Mouse (Mus musculus) neural tube, embryonic 13.5 days (tissue): ENCODE data around the gene Cit. TPM values are rescaled to one million over a fixed set of nuclear protein-coding genes. Genes with fewer than 3 reads are reported as not detected.

ENCODE experiments used
- ATAC-seq: fragments of 200-750 bp; cut with Nextera tagmentation; 2 replicates; pipeline ENCODE4 v1.8.0; 2017; ENCODE audit warnings: low read depth, mild to moderate bottlenecking, moderate TSS enrichment, moderate library complexity
- H3K27ac ChIP-seq: fragments of 300-500 bp; sonication (generic); replicated peaks from 2 replicates; pipeline ENCODE4 v1.5.1; 2015; ENCODE audit warnings: moderate library complexity, mild to moderate bottlenecking, inconsistent platforms
- H3K27me3 ChIP-seq: fragments of 300-500 bp; sonication (generic); 2 replicates; pipeline ENCODE4 v1.6.1; 2015; ENCODE audit warnings: mild to moderate bottlenecking, inconsistent platforms
- H3K36me3 ChIP-seq: fragments of 300-500 bp; sonication (generic); 2 replicates; pipeline ENCODE4 v1.6.1; 2015; ENCODE audit warnings: mild to moderate bottlenecking, inconsistent platforms
- H3K4me1 ChIP-seq: fragments of 300-500 bp; sonication (generic); replicated peaks from 2 replicates; pipeline ENCODE4 v1.6.1; 2015; ENCODE audit warnings: inconsistent platforms
- H3K4me2 ChIP-seq: fragments of 300-500 bp; sonication (generic); 2 replicates; pipeline ENCODE4 v1.6.1; 2015; ENCODE audit warnings: inconsistent platforms, mild to moderate bottlenecking, moderate library complexity
- H3K4me3 ChIP-seq: fragments of 300-500 bp; sonication (generic); 2 replicates; pipeline ENCODE4 v1.5.1; 2015; ENCODE audit warnings: mild to moderate bottlenecking, inconsistent platforms
- H3K9ac ChIP-seq: fragments of 300-500 bp; sonication (generic); 2 replicates; pipeline ENCODE4 v1.6.1; 2015; ENCODE audit warnings: moderate library complexity, mild to moderate bottlenecking, inconsistent platforms
- H3K9me3 ChIP-seq: fragments of 300-500 bp; sonication (generic); 2 replicates; pipeline ENCODE4 v1.6.1; 2016; ENCODE audit warnings: inconsistent platforms
- WGBS: fragments of 180-500 bp; shearing (Covaris S2); methylation state at CpG from one replicate; pipeline ENCODE4 v1.1.7; 2015; 5-methylcytosine and 5-hydroxymethylcytosine counted together
- polyA plus RNA-seq: library from polyadenylated mRNA; unstranded; fragments of >200 nt; fragmentation: Nextera tagmentation; extraction: Ambion mirVana; gene quantifications from 2 replicates; pipeline ENCODE4 v1.2.1, GENCODE M21; 2015

The Cit gene
- polyA plus RNA-seq, 1 experiment from 2014 or later: 16.6 TPM

DNA sequence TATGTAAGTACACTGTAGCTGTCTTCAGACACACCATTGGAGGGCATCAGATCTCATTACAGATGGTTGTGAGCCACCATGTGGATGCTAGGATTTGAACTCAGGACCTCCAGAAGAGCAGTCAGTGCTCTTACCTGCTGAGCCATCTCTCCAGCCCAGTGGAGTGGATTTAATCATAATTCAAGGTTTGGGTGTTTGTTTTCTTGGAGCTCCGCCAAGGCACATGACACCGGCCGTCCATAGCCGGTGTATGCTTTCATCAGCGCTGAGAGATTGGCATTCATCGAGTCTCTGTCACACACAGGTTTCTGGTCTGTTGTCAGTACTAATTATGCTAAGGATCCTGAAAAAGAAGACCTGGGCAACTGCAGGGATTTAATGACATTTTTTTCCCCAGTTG lies 7.0 kb upstream of the Cit start:
- no peak for ATAC-seq

GRCm38 (mm10) chr5:115840453-115840852 lies 4.6 kb upstream of the Cit start:
- Histone ChIP-seq H3K36me3 (no peaks in the 10 kb centered on the region), H3K4me2 (no peak overlapping the region), H3K27ac (no peak overlapping the region), H3K4me3 (no peak overlapping the region), H3K9me3 (no peaks in the 10 kb centered on the region), H3K4me1 (peaks cover 11% of the 10 kb centered on the region), H3K27me3 (no peaks in the 10 kb centered on the region), H3K9ac (no peak overlapping the region)
- no peak for ATAC-seq
- 93% methylated on average over 4 of the region's 5 CpGs for WGBS

More for the DNA sequence above, 7.0 kb upstream of the Cit start:
- no peak overlapping the region for H3K4me2 ChIP-seq
- no peak overlapping the region for H3K9ac ChIP-seq
- no peaks in the 10 kb centered on the region for H3K9me3 ChIP-seq
- H3K4me1 ChIP-seq: no peaks in the 10 kb centered on the region
- no peak overlapping the region for H3K4me3 ChIP-seq
- H3K27me3 ChIP-seq: no peaks in the 10 kb centered on the region
- WGBS: 84% methylated on average over 6 of the region's 6 CpGs
- H3K27ac ChIP-seq: no peak overlapping the region
- H3K36me3 ChIP-seq: no peaks in the 10 kb centered on the region

GRCm38 (mm10) chr5:115840946-115841775 lies 3.9 kb upstream of the Cit start:
- no peak for ATAC-seq
- 74% methylated on average over 12 of the region's 12 CpGs for WGBS

GRCm38 (mm10) chr5:115844368-115844765 lies 711 bp upstream of the Cit start:
- H3K27me3 ChIP-seq: no peaks in the 10 kb centered on the region
- ATAC-seq: no peak
- H3K9me3 ChIP-seq: no peaks in the 10 kb centered on the region
- whole genome bisulfite sequencing: 5% methylated on average over 12 of the region's 12 CpGs
- H3K4me2 ChIP-seq: peak overlapping the region; percentile 85
- peak overlapping the region; percentile 50 for H3K4me3 ChIP-seq
- no peak overlapping the region for H3K27ac ChIP-seq
- H3K4me1 ChIP-seq: peaks cover 32% of the 10 kb centered on the region
- H3K36me3 ChIP-seq: no peaks in the 10 kb centered on the region
- H3K9ac ChIP-seq: peak overlapping the region; percentile 63

More at GRCm38 (mm10) chr5:115840946-115841775, 3.9 kb upstream of the Cit start:
- no peaks in the 10 kb centered on the region for H3K36me3 ChIP-seq
- no peak overlapping the region for H3K27ac ChIP-seq
- no peak overlapping the region for H3K4me2 ChIP-seq
- H3K9ac ChIP-seq: no peak overlapping the region
- H3K9me3 ChIP-seq: no peaks in the 10 kb centered on the region
- H3K27me3 ChIP-seq: no peaks in the 10 kb centered on the region
- no peak overlapping the region for H3K4me3 ChIP-seq
- peaks cover 18% of the 10 kb centered on the region for H3K4me1 ChIP-seq

DNA sequence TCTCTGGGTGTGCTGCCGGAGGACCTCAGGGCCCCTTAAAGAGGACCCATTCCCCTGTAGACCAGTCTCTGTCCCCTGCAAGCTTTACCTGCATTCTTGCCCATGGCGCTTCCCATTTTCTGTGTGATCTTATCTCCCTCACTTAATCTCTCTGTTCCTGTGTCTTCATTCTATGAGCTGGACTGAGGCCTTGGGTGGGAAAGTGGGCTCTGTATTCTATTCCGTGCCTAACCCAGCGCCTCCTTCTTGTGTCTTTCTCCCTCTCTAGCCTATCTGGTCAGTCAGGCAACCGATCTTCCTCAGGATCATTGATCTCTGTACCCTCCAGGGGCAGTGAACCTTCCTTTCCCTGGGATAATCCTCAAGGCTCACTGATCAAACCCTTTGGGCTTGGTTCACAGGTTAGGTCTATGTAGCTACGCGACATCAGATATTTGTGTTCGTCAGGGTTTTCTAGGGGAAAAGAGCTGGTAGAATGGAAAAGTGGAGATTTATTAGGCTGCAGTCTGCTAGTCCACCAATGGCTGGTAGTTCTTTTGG lies 627 bp downstream of the Cit start:
- Histone ChIP-seq H3K9ac (peak overlapping the region; percentile 62), H3K4me3 (peak overlapping the region; percentile 50), H3K9me3 (no peaks in the 10 kb centered on the region), H3K4me2 (peak overlapping the region; percentile 85), H3K4me1 (peaks cover 32% of the 10 kb centered on the region), H3K36me3 (no peaks in the 10 kb centered on the region), H3K27me3 (no peaks in the 10 kb centered on the region), H3K27ac (no peak overlapping the region)
- WGBS: 31% methylated on average over 8 of the region's 8 CpGs
- no peak for ATAC-seq

- H3K36me3 ChIP-seq: no peaks in the 10 kb centered on the region
- H3K9me3 ChIP-seq: no peaks in the 10 kb centered on the region
- no peak overlapping the region for H3K9ac ChIP-seq
- H3K4me1 ChIP-seq: peaks cover 32% of the 10 kb centered on the region
- no peak for ATAC-seq
- H3K4me3 ChIP-seq: no peak overlapping the region
- no peak overlapping the region for H3K4me2 ChIP-seq
- H3K27ac ChIP-seq: no peak overlapping the region
- H3K27me3 ChIP-seq: no peaks in the 10 kb centered on the region
- 91% methylated on average over 8 of the region's 8 CpGs for WGBS
These were observed 2.1 kb downstream of the Cit start for GRCm38 (mm10) chr5:115847166-115847565.

- Histone ChIP-seq H3K9ac (no peak overlapping the region), H3K4me1 (peaks cover 32% of the 10 kb centered on the region), H3K4me2 (peak overlapping the region; percentile 13; the same call in 1 of the 2 replicates), H3K27me3 (no peaks in the 10 kb centered on the region), H3K4me3 (no peak overlapping the region), H3K27ac (peak overlapping the region; percentile 54), H3K9me3 (no peaks in the 10 kb centered on the region), H3K36me3 (no peaks in the 10 kb centered on the region)
- no peak for ATAC-seq
- 54% methylated on average over 7 of the region's 7 CpGs for WGBS
These were observed 3.4 kb downstream of the Cit start for GRCm38 (mm10) chr5:115848463-115848862.

GRCm38 (mm10) chr5:115849263-115849829 lies 4.3 kb downstream of the Cit start:
- Histone ChIP-seq H3K4me3 (no peak overlapping the region), H3K9ac (no peak overlapping the region), H3K36me3 (no peaks in the 10 kb centered on the region), H3K27ac (no peak overlapping the region), H3K4me2 (no peak overlapping the region), H3K9me3 (no peaks in the 10 kb centered on the region), H3K27me3 (no peaks in the 10 kb centered on the region), H3K4me1 (peaks cover 28% of the 10 kb centered on the region)
- 56% methylated on average over 12 of the region's 12 CpGs for WGBS
- no peak for ATAC-seq

DNA sequence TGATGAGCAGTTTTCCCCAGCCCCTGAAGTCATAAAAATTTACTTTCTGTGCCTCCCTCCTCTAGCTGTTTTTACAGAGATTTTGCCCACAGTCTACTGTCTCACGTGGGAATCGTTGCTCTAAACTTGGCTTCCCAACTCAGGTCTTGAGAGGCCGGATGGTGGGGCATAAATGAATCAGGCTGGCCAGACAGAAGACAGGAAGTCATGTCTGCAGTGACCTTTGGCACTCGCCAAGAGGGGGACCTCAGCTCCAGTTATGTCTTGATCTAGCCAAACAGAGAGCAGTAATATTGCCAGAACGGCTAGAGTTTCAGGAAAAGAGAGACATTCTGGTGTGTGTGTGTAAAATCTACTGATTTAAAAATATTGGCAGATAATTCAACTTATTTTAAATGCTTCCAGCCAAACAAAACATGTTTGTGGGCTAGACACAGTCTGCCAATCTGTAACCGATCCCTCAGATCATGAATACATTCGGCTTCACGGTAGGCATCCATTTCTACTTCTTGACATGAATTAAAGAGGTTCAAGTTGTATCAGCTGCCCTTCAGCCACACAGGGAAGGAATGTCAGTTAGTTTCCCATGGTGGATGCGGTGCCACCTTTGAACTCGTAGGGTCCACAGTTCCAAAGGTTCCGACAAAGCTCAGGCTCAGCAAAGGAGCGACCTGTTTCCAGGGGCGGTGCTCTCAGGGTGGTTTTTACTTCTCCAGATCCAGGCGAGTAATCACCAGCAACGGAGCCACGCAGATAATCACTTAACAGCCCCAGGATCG lies 5.4 kb downstream of the Cit start:
- no peak for ATAC-seq
- Histone ChIP-seq H3K4me2 (0 out of 2 replicates have a peak overlapping the region, but pooled peaks have one; percentile 4), H3K36me3 (no peaks in the 10 kb centered on the region), H3K27me3 (no peaks in the 10 kb centered on the region), H3K27ac (no peak overlapping the region), H3K9ac (no peak overlapping the region), H3K4me1 (peaks cover 22% of the 10 kb centered on the region), H3K9me3 (no peaks in the 10 kb centered on the region), H3K4me3 (no peak overlapping the region)
- WGBS: 84% methylated on average over 17 of the region's 17 CpGs

DNA sequence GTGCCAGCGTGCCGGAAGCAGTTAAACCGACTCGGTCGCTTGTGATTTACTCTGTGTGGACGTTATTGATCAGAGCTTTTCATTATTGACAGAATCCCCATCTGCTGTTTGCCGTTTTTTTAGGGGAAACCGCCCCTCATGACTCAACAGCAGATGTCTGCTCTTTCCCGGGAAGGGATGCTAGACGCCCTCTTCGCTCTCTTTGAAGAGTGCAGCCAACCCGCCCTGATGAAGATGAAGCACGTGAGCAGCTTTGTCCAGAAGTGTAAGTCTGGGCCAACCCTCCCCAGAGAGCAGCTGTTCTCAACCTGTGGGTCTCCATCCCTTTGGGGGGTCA lies 5.9 kb downstream of the Cit start:
- no peak for ATAC-seq
- Histone ChIP-seq H3K4me1 (peaks cover 16% of the 10 kb centered on the region), H3K9ac (no peak overlapping the region), H3K9me3 (no peaks in the 10 kb centered on the region), H3K4me2 (0 out of 2 replicates have a peak overlapping the region, but pooled peaks have one; percentile 4), H3K27ac (no peak overlapping the region), H3K36me3 (no peaks in the 10 kb centered on the region), H3K4me3 (no peak overlapping the region), H3K27me3 (no peaks in the 10 kb centered on the region)
- WGBS: 79% methylated on average over 13 of the region's 13 CpGs

DNA sequence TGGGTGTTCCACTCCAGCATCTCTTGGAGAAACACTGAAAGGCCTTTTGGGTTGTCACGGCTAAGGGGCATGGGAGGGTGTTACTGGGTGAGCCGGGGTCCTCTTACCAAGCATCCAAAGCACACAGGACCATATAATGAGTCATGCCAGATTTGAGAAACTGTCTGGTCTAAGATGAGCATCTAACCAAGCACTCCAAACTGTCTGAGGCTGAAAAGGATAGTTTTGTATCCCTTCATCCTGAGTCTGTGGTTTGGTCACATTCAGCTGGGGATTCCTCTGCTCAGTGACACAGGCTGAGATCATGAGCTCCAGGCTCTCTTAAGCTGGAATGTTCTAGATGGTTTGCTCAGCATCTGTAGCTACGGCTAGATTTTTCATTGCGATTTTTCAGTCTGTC lies 7.4 kb downstream of the Cit start:
- no peak overlapping the region for H3K27ac ChIP-seq
- no peaks in the 10 kb centered on the region for H3K9me3 ChIP-seq
- ATAC-seq: no peak
- H3K4me2 ChIP-seq: no peak overlapping the region
- H3K4me1 ChIP-seq: peaks cover 13% of the 10 kb centered on the region
- WGBS: 96% methylated on average over 4 of the region's 4 CpGs
- no peaks in the 10 kb centered on the region for H3K27me3 ChIP-seq
- no peak overlapping the region for H3K9ac ChIP-seq
- 0 out of 2 replicates have a peak, but pooled peaks cover 6% of the 10 kb centered on the region for H3K36me3 ChIP-seq
- no peak overlapping the region for H3K4me3 ChIP-seq

DNA sequence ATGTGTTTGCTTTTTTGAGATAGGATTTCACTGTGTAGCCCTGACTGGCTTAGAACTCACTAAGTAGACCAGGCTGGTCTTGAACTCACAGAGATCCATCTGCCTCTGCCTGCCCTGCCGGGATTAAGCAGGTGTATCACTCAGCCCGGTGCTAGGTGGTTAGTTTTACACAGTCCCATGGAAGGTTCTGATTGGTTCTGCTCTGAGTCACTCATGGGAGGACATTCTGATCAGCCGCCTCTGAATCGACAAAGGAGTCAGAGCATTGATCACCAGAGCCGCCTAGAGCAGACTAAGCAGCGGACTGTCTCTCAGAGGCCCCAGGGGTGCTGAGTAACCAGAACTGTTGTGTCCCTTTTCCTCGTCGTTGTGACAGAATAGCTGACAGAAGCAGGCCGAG lies 8.6 kb downstream of the Cit start:
- H3K9me3 ChIP-seq: no peaks in the 10 kb centered on the region
- H3K36me3 ChIP-seq: 0 out of 2 replicates have a peak, but pooled peaks cover 6% of the 10 kb centered on the region
- H3K27ac ChIP-seq: no peak overlapping the region
- no peak overlapping the region for H3K9ac ChIP-seq
- H3K4me1 ChIP-seq: no peaks in the 10 kb centered on the region
- no peak for ATAC-seq
- H3K4me3 ChIP-seq: no peak overlapping the region
- no peaks in the 10 kb centered on the region for H3K27me3 ChIP-seq
- WGBS: 84% methylated on average over 9 of the region's 9 CpGs
- H3K4me2 ChIP-seq: no peak overlapping the region
